Mouse (Mus musculus): ENCODE measurements around the gene Nckap1l. TPM values are rescaled to one million over a fixed set of nuclear protein-coding genes. Genes with fewer than 3 reads are reported as not detected.

The Nckap1l gene
- polyA plus RNA-seq, 1 experiment from 2014 or later = 5.0 TPM

GRCm38 (mm10) chr15:103522458-103523099 lies 69.0 kb downstream of the Nckap1l start:
- Histone ChIP-seq H3K4me2 (ENCODE audit: low read depth, low read length) (no peak overlapping the region), H3K27ac (replicated peaks; ENCODE audit: low read depth, low read length) (no peak overlapping the region), H3K9ac (ENCODE audit: low read depth, low read length) (no peak overlapping the region), H3K36me3 (ENCODE audit: control insufficient read depth, insufficient read depth, low read length) (0 out of 2 replicates have a peak, but pooled peaks cover 3% of the 10 kb centered on the region), H3K4me1 (ENCODE audit: control insufficient read depth, insufficient read depth, low read length) (peaks cover 17% of the 10 kb centered on the region), H3K4me3 (ENCODE audit: low read depth, low read length) (no peak overlapping the region), H3K27me3 (replicated peaks; ENCODE audit: control insufficient read depth, insufficient read depth, low read length) (no peaks in the 10 kb centered on the region), H3K9me3 (ENCODE audit: control insufficient read depth, low read length) (no peaks in the 10 kb centered on the region)
- 63% methylated on average over 3 of the region's 3 CpGs for WGBS
- DNase-seq (ENCODE audit: low spot score) (no peak), ATAC-seq (ENCODE audit: low read depth) (no peak)

- H3K4me1 ChIP-seq (ENCODE audit: control insufficient read depth, insufficient read depth, low read length) = peaks cover 17% of the 10 kb centered on the region
- no peak overlapping the region for H3K27ac ChIP-seq (replicated peaks; ENCODE audit: low read depth, low read length)
- no peak overlapping the region for H3K4me2 ChIP-seq (ENCODE audit: low read depth, low read length)
- H3K4me3 ChIP-seq (ENCODE audit: low read depth, low read length) = no peak overlapping the region
- no peak overlapping the region for H3K9ac ChIP-seq (ENCODE audit: low read depth, low read length)
- 0 out of 2 replicates have a peak, but pooled peaks cover 3% of the 10 kb centered on the region for H3K36me3 ChIP-seq (ENCODE audit: control insufficient read depth, insufficient read depth, low read length)
- ATAC-seq (ENCODE audit: low read depth) = no peak
- no peaks in the 10 kb centered on the region for H3K9me3 ChIP-seq (ENCODE audit: control insufficient read depth, low read length)
- no peak for DNase-seq (ENCODE audit: low spot score)
- no peaks in the 10 kb centered on the region for H3K27me3 ChIP-seq (replicated peaks; ENCODE audit: control insufficient read depth, insufficient read depth, low read length)
- WGBS = 52% methylated on average over 3 of the region's 3 CpGs
These were observed 69.6 kb downstream of the Nckap1l start for GRCm38 (mm10) chr15:103523156-103523555.

GRCm38 (mm10) chr15:103530372-103530771 lies 76.8 kb downstream of the Nckap1l start:
- peak; percentile 62 for DNase-seq (ENCODE audit: low spot score)
- Histone ChIP-seq H3K4me2 (ENCODE audit: low read depth, low read length) (no peak overlapping the region), H3K4me1 (ENCODE audit: control insufficient read depth, insufficient read depth, low read length) (no peaks in the 10 kb centered on the region), H3K4me3 (ENCODE audit: low read depth, low read length) (no peak overlapping the region), H3K9ac (ENCODE audit: low read depth, low read length) (no peak overlapping the region), H3K36me3 (ENCODE audit: control insufficient read depth, insufficient read depth, low read length) (no peaks in the 10 kb centered on the region), H3K27me3 (replicated peaks; ENCODE audit: control insufficient read depth, insufficient read depth, low read length) (no peaks in the 10 kb centered on the region; the same call in 1 of the 2 replicates), H3K27ac (replicated peaks; ENCODE audit: low read depth, low read length) (no peak overlapping the region), H3K9me3 (ENCODE audit: control insufficient read depth, low read length) (no peaks in the 10 kb centered on the region)
- peak; percentile 72 for ATAC-seq (ENCODE audit: low read depth)
- 7% methylated on average over 5 of the region's 5 CpGs for WGBS

GRCm38 (mm10) chr15:103534054-103534620 lies 80.5 kb downstream of the Nckap1l start:
- H3K27ac ChIP-seq (replicated peaks; ENCODE audit: low read depth, low read length) = no peak overlapping the region
- 79% methylated on average over 7 of the region's 7 CpGs for WGBS
- no peak for ATAC-seq (ENCODE audit: low read depth)

GRCm38 (mm10) chr15:103535030-103535429 lies 81.4 kb downstream of the Nckap1l start:
- H3K27me3 ChIP-seq (replicated peaks; ENCODE audit: control insufficient read depth, insufficient read depth, low read length) = peaks cover 13% of the 10 kb centered on the region
- no peak overlapping the region for H3K27ac ChIP-seq (replicated peaks; ENCODE audit: low read depth, low read length)
- no peaks in the 10 kb centered on the region for H3K9me3 ChIP-seq (ENCODE audit: control insufficient read depth, low read length)
- H3K36me3 ChIP-seq (ENCODE audit: control insufficient read depth, insufficient read depth, low read length) = no peaks in the 10 kb centered on the region
- DNase-seq (ENCODE audit: low spot score) (no peak), ATAC-seq (ENCODE audit: low read depth) (no peak)
- peaks cover 4% of the 10 kb centered on the region for H3K4me1 ChIP-seq (ENCODE audit: control insufficient read depth, insufficient read depth, low read length)
- H3K4me2 ChIP-seq (ENCODE audit: low read depth, low read length) = no peak overlapping the region
- WGBS = 76% methylated on average over 2 of the region's 2 CpGs
- H3K4me3 ChIP-seq (ENCODE audit: low read depth, low read length) = no peak overlapping the region
- H3K9ac ChIP-seq (ENCODE audit: low read depth, low read length) = no peak overlapping the region

More at GRCm38 (mm10) chr15:103534054-103534620, 80.5 kb downstream of the Nckap1l start:
- Histone ChIP-seq H3K36me3 (ENCODE audit: control insufficient read depth, insufficient read depth, low read length) (no peaks in the 10 kb centered on the region), H3K27me3 (replicated peaks; ENCODE audit: control insufficient read depth, insufficient read depth, low read length) (peaks cover 13% of the 10 kb centered on the region), H3K4me1 (ENCODE audit: control insufficient read depth, insufficient read depth, low read length) (peaks cover 4% of the 10 kb centered on the region), H3K4me3 (ENCODE audit: low read depth, low read length) (no peak overlapping the region), H3K9me3 (ENCODE audit: control insufficient read depth, low read length) (no peaks in the 10 kb centered on the region), H3K9ac (ENCODE audit: low read depth, low read length) (no peak overlapping the region), H3K4me2 (ENCODE audit: low read depth, low read length) (no peak overlapping the region)
- DNase-seq (ENCODE audit: low spot score) = no peak

- H3K4me2 ChIP-seq (ENCODE audit: low read depth, low read length) = no peak overlapping the region
- H3K27ac ChIP-seq (replicated peaks; ENCODE audit: low read depth, low read length) = no peak overlapping the region
- H3K27me3 ChIP-seq (replicated peaks; ENCODE audit: control insufficient read depth, insufficient read depth, low read length) = peaks cover 13% of the 10 kb centered on the region
- H3K36me3 ChIP-seq (ENCODE audit: control insufficient read depth, insufficient read depth, low read length) = no peaks in the 10 kb centered on the region
- DNase-seq (ENCODE audit: low spot score) (no peak), ATAC-seq (ENCODE audit: low read depth) (no peak)
- WGBS = 61% methylated on average over 1 of the region's 1 CpGs
- H3K4me1 ChIP-seq (ENCODE audit: control insufficient read depth, insufficient read depth, low read length) = peaks cover 4% of the 10 kb centered on the region
- no peak overlapping the region for H3K9ac ChIP-seq (ENCODE audit: low read depth, low read length)
- H3K9me3 ChIP-seq (ENCODE audit: control insufficient read depth, low read length) = no peaks in the 10 kb centered on the region
- H3K4me3 ChIP-seq (ENCODE audit: low read depth, low read length) = no peak overlapping the region
These were observed 82.2 kb downstream of the Nckap1l start for GRCm38 (mm10) chr15:103535786-103536185.

- Histone ChIP-seq H3K4me1 (ENCODE audit: control insufficient read depth, insufficient read depth, low read length) (peaks cover 4% of the 10 kb centered on the region), H3K27ac (replicated peaks; ENCODE audit: low read depth, low read length) (no peak overlapping the region), H3K27me3 (replicated peaks; ENCODE audit: control insufficient read depth, insufficient read depth, low read length) (peaks cover 13% of the 10 kb centered on the region), H3K36me3 (ENCODE audit: control insufficient read depth, insufficient read depth, low read length) (no peaks in the 10 kb centered on the region), H3K9me3 (ENCODE audit: control insufficient read depth, low read length) (no peaks in the 10 kb centered on the region), H3K4me3 (ENCODE audit: low read depth, low read length) (peak overlapping the region; percentile 64; the same call in 1 of the 2 replicates), H3K4me2 (ENCODE audit: low read depth, low read length) (peak overlapping the region; percentile 98), H3K9ac (ENCODE audit: low read depth, low read length) (no peak overlapping the region)
- 30% methylated on average over 2 of the region's 2 CpGs for WGBS
- DNase-seq (ENCODE audit: low spot score) (no peak), ATAC-seq (ENCODE audit: low read depth) (no peak)
These were observed 82.9 kb downstream of the Nckap1l start for GRCm38 (mm10) chr15:103536456-103536855.

GRCm38 (mm10) chr15:103537011-103537821 lies 83.6 kb downstream of the Nckap1l start:
- DNase-seq (ENCODE audit: low spot score) (no peak), ATAC-seq (ENCODE audit: low read depth) (peak; percentile 37)
- peaks cover 13% of the 10 kb centered on the region for H3K27me3 ChIP-seq (replicated peaks; ENCODE audit: control insufficient read depth, insufficient read depth, low read length)

More at GRCm38 (mm10) chr15:103537011-103537821, 83.6 kb downstream of the Nckap1l start:
- peak overlapping the region; percentile 98 for H3K4me2 ChIP-seq (ENCODE audit: low read depth, low read length)
- H3K27ac ChIP-seq (replicated peaks; ENCODE audit: low read depth, low read length) = no peak overlapping the region
- peak overlapping the region; percentile 69 for H3K9ac ChIP-seq (ENCODE audit: low read depth, low read length)
- no peaks in the 10 kb centered on the region for H3K9me3 ChIP-seq (ENCODE audit: control insufficient read depth, low read length)
- H3K4me1 ChIP-seq (ENCODE audit: control insufficient read depth, insufficient read depth, low read length) = peaks cover 4% of the 10 kb centered on the region
- WGBS = 3% methylated on average over 26 of the region's 37 CpGs
- H3K4me3 ChIP-seq (ENCODE audit: low read depth, low read length) = peak overlapping the region; percentile 64
- H3K36me3 ChIP-seq (ENCODE audit: control insufficient read depth, insufficient read depth, low read length) = no peaks in the 10 kb centered on the region
